Comparison of ENCODE assay signal across 33 mouse cellular contexts in the genomic region with DNA sequence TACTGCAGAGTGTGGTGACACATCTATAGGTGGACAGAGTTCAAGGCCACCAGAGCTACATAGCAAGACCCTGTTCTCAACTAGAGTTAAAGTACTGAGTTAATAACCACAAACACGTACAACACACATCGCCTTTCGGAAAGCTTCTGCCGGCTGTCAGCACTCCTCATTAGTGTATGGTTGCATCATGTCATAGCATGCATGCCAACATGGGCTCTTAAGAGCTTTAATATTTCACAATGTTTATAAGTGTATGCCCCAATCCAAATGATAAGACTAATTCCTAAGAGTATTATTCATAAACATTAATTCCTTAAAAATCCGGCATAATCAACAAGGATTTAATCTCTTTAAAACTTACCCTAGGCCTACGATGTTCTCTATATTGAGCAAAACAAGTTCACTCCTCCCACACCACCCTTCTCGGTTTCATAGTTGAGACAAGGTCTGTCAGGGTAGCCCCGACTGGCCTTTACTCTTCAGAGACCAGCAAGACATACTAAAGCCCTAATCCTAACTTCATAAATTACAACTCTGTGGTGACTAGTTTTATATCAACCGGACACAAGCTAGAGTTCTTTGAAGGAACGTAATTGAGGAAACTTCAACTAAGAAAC. TPM values are rescaled to one million over a fixed set of nuclear protein-coding genes. Genes with fewer than 3 reads are reported as not detected.
DNase-seq lines count a peak whose midpoint lies in the region; ATAC-seq lines count a peak whose summit lies in the region.
"Had no signal": no experiment of that assay in that cellular context is flagged by ENCODE, and none has a peak within 500 bp of the region (broad histone marks: within the 10 kb centered on the region; RNA-seq: fewer than 3 reads in every experiment).

No protein-coding gene starts in this region.

- no peak overlapping the region for H3K9ac ChIP-seq in embryonic facial prominence, embryonic 15.5 days
- H3K9ac ChIP-seq: forebrain, embryonic 15.5 days; liver, embryonic 15.5 days had no signal

- H3K4me3 ChIP-seq in embryonic facial prominence, embryonic 15.5 days (replicated peaks): no peak overlapping the region
- no peak overlapping the region for H3K4me3 ChIP-seq in embryonic facial prominence, embryonic 10.5 days
- H3K4me3 ChIP-seq: forebrain, embryonic 10.5 days; forebrain, embryonic 15.5 days; liver, embryonic 15.5 days had no signal

- WGBS in embryonic facial prominence, embryonic 15.5 days: 75% methylated on average over 10 of the region's 10 CpGs
- WGBS in embryonic facial prominence, embryonic 10.5 days: 90% methylated on average over 10 of the region's 10 CpGs

- DNase-seq in embryonic facial prominence, embryonic 10.5 days (ENCODE audit: low spot score): no peak
- peak; percentile 34 for DNase-seq in urinary bladder, postnatal 14 days (ENCODE audit: low spot score)
- no peak for DNase-seq in urinary bladder, postnatal 36 days (ENCODE audit: low spot score in 2 of 2)
- DNase-seq in lung, postnatal 14 days: peak; percentile 35
- DNase-seq in cerebellum, adult 18-20 months: no peak
- no peak for DNase-seq in cerebellum, adult 11-12 months
- DNase-seq in spleen, postnatal 36 days (ENCODE audit: low spot score in 2 of 2): no peak
- DNase-seq: adrenal gland, postnatal 25 days; cerebellum, adult 2 months; cerebellum, postnatal 14 days; gastrocnemius, postnatal 25 days; kidney, adult 8-10 months; layer of hippocampus, postnatal 36 days; left cerebral cortex, postnatal 4 days; liver; right cerebral cortex, postnatal 25 days; thymus, adult 2 months; thymus, postnatal 36 days had no signal

- ATAC-seq in embryonic facial prominence, embryonic 15.5 days (ENCODE audit: insufficient number of reproducible peaks, low FRiP score, low TSS enrichment, low read depth): no peak
- ATAC-seq: forebrain, embryonic 15.5 days; hindbrain, embryonic 16.5 days; midbrain, embryonic 16.5 days; Patski had no signal

- no peaks in the 10 kb centered on the region for H3K9me3 ChIP-seq in embryonic facial prominence, embryonic 15.5 days (replicated peaks)
- H3K9me3 ChIP-seq in embryonic facial prominence, embryonic 10.5 days: no peaks in the 10 kb centered on the region
- H3K9me3 ChIP-seq: forebrain, embryonic 10.5 days; forebrain, embryonic 15.5 days; liver, embryonic 15.5 days had no signal

- H3K36me3 ChIP-seq in embryonic facial prominence, embryonic 15.5 days: no peaks in the 10 kb centered on the region
- H3K36me3 ChIP-seq in embryonic facial prominence, embryonic 10.5 days (replicated peaks): no peaks in the 10 kb centered on the region
- H3K36me3 ChIP-seq: forebrain, embryonic 10.5 days; forebrain, embryonic 15.5 days; liver, embryonic 15.5 days had no signal

- peak overlapping the region; percentile 61; the same call in 1 of the 2 replicates for H3K27ac ChIP-seq in embryonic facial prominence, embryonic 15.5 days (replicated peaks)
- H3K27ac ChIP-seq in embryonic facial prominence, embryonic 10.5 days (replicated peaks): no peak overlapping the region
- H3K27ac ChIP-seq: forebrain, embryonic 10.5 days; forebrain, embryonic 15.5 days; kidney, postnatal 0 days; liver, embryonic 15.5 days had no signal

- no peak overlapping the region for H3K4me2 ChIP-seq in embryonic facial prominence, embryonic 15.5 days (replicated peaks)
- H3K4me2 ChIP-seq: forebrain, embryonic 15.5 days; liver, embryonic 15.5 days; midbrain, embryonic 11.5 days had no signal

- H3K27me3 ChIP-seq in embryonic facial prominence, embryonic 15.5 days: no peaks in the 10 kb centered on the region
- H3K27me3 ChIP-seq in embryonic facial prominence, embryonic 10.5 days (replicated peaks; ENCODE audit: low read depth, poor library complexity, severe bottlenecking): no peaks in the 10 kb centered on the region
- H3K27me3 ChIP-seq: CH12.LX; forebrain, embryonic 15.5 days; liver, embryonic 15.5 days had no signal

- no peaks in the 10 kb centered on the region for H3K4me1 ChIP-seq in embryonic facial prominence, embryonic 15.5 days
- no peaks in the 10 kb centered on the region for H3K4me1 ChIP-seq in embryonic facial prominence, embryonic 10.5 days
- H3K4me1 ChIP-seq: forebrain, embryonic 10.5 days; forebrain, embryonic 15.5 days; liver, embryonic 15.5 days had no signal

RNA-seq across cellular contexts. Expression of gene Slc10a6, which starts 18.2 kb away (rescaled TPM):
- polyA plus RNA-seq in embryonic facial prominence, embryonic 15.5 days (2015; fragmentation: Nextera tagmentation; extraction: Ambion mirVana): 7.8 TPM in 2 replicates
- polyA plus RNA-seq in embryonic facial prominence, embryonic 10.5 days (2016; fragmentation: Nextera tagmentation; extraction: Ambion mirVana): not detected in 2 replicates
- polyA plus RNA-seq: embryonic facial prominence, embryonic 11.5 days; forebrain, embryonic 10.5 days; forebrain, embryonic 15.5 days; liver, embryonic 15.5 days; neural tube, embryonic 11.5 days; Patski had no signal

RNA-seq across cellular contexts. Expression of gene 1700016H13Rik, which starts 44.8 kb away (rescaled TPM):
- 0.12 and 0.15 TPM in 2 replicates for polyA plus RNA-seq in embryonic facial prominence, embryonic 15.5 days (2015; fragmentation: Nextera tagmentation; extraction: Ambion mirVana)
- polyA plus RNA-seq in embryonic facial prominence, embryonic 10.5 days (2016; fragmentation: Nextera tagmentation; extraction: Ambion mirVana): 0.26 and 0.31 TPM in 2 replicates
- polyA plus RNA-seq: C2C12; cerebellum, adult 2 months; frontal cortex, adult 2 months; hindbrain, embryonic 11.5 days; liver, embryonic 15.5 days; Patski had no signal

Comparison
In these comparisons a context has a peak if more than half of its experiments do, and no peak if none do; other contexts are left out.
1. DNase-seq: peak in urinary bladder, postnatal 14 days (single experiment) and lung, postnatal 14 days (single experiment); none in embryonic facial prominence, embryonic 10.5 days (single experiment), urinary bladder, postnatal 36 days (0 of 2), cerebellum, adult 18-20 months (0 of 2), cerebellum, adult 11-12 months (single experiment) and spleen, postnatal 36 days (0 of 2).